8 mouse cellular contexts compared by ENCODE assay signal in the genomic region with DNA sequence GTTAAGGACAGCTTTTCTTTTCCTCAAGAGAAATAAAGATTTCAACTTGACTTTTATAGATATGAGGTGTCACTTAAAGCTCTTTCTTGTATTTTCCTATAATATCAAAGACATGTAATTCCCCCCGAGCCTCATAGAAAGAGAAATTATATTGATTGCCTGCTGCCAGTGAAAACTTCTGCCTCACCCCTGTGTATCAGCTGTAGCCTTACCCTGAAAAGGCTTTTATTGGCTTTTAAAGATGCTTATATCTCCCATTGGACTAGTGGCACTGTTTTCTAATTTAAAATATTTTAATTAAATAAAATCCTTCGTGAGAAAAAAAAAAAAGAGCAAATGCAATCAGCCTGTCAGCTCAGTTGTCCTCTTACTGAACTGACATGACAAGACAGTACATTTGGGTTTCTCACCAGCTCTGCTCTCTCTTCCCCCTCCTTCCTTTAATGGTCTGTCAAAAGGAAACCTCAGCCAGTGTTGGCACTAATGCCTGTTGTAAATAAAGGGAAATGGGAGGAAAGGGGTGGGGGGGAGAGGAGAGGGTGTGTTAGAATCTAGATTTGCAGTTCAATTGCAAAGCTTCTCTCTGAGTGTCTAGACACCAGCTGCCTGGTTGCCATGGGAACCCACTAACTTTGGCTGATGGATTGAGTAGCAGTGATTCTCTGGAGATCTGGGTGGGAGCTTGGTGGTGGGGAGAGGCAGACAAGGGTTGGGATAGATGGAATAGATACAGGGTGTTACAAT.
DNase-seq lines count a peak whose midpoint lies in the region; ATAC-seq and TF ChIP-seq lines count a peak whose summit lies in the region.

No protein-coding gene starts in this region.

- peak overlapping the region; percentile 10; the same call in 1 of the 2 replicates for H3K4me2 ChIP-seq in forebrain, embryonic 13.5 days
- H3K4me2 ChIP-seq in hindbrain, postnatal 0 days (ENCODE audit: low read depth, low read length), result 0 out of 2 replicates have a peak overlapping the region, but pooled peaks have one; percentile 5
- H3K4me2 ChIP-seq in lung, embryonic 15.5 days, result no peak overlapping the region
- no peak overlapping the region for H3K4me2 ChIP-seq in liver, embryonic 11.5 days

- H3K9me3 ChIP-seq in forebrain, embryonic 13.5 days (replicated peaks), result no peaks in the 10 kb centered on the region
- H3K9me3 ChIP-seq in hindbrain, postnatal 0 days (ENCODE audit: low read length), result no peaks in the 10 kb centered on the region
- no peaks in the 10 kb centered on the region for H3K9me3 ChIP-seq in lung, embryonic 15.5 days
- no peaks in the 10 kb centered on the region for H3K9me3 ChIP-seq in liver, embryonic 11.5 days (ENCODE audit: control insufficient read depth, low read length)

- H3K27me3 ChIP-seq in forebrain, embryonic 13.5 days, result no peaks in the 10 kb centered on the region
- no peaks in the 10 kb centered on the region for H3K27me3 ChIP-seq in hindbrain, postnatal 0 days (ENCODE audit: insufficient read depth, low read length)
- H3K27me3 ChIP-seq in lung, embryonic 15.5 days, result no peaks in the 10 kb centered on the region
- no peaks in the 10 kb centered on the region for H3K27me3 ChIP-seq in liver, embryonic 11.5 days (replicated peaks; ENCODE audit: control insufficient read depth, insufficient read depth, low read length)

- H3K36me3 ChIP-seq in forebrain, embryonic 13.5 days (ENCODE audit: poor library complexity, severe bottlenecking), result no peaks in the 10 kb centered on the region
- H3K36me3 ChIP-seq in hindbrain, postnatal 0 days (ENCODE audit: insufficient read depth, low read length), result no peaks in the 10 kb centered on the region
- H3K36me3 ChIP-seq in lung, embryonic 15.5 days, result no peaks in the 10 kb centered on the region
- H3K36me3 ChIP-seq in liver, embryonic 11.5 days (ENCODE audit: control insufficient read depth, insufficient read depth, low read length), result no peaks in the 10 kb centered on the region

- peak overlapping the region; percentile 75 for H3K27ac ChIP-seq in forebrain, embryonic 13.5 days
- H3K27ac ChIP-seq in hindbrain, postnatal 0 days, result peak overlapping the region; percentile 20; the same call in 1 of the 2 replicates
- H3K27ac ChIP-seq in lung, embryonic 15.5 days, result no peak overlapping the region
- no peak overlapping the region for H3K27ac ChIP-seq in liver, embryonic 11.5 days (ENCODE audit: low read depth, low read length)

- no peak overlapping the region for H3K9ac ChIP-seq in forebrain, embryonic 13.5 days
- H3K9ac ChIP-seq in hindbrain, postnatal 0 days (replicated peaks; ENCODE audit: low read length), result no peak overlapping the region
- H3K9ac ChIP-seq in lung, embryonic 15.5 days, result no peak overlapping the region
- no peak overlapping the region for H3K9ac ChIP-seq in liver, embryonic 11.5 days (ENCODE audit: low read depth, low read length)

- H3K4me3 ChIP-seq in forebrain, embryonic 13.5 days, result no peak overlapping the region
- no peak overlapping the region for H3K4me3 ChIP-seq in hindbrain, postnatal 0 days (ENCODE audit: low read length)
- H3K4me3 ChIP-seq in lung, embryonic 15.5 days, result no peak overlapping the region
- H3K4me3 ChIP-seq in liver, embryonic 11.5 days (ENCODE audit: low read depth, low read length), result no peak overlapping the region

- WGBS in forebrain, embryonic 13.5 days, result 35% methylated on average over 2 of the region's 2 CpGs
- WGBS in hindbrain, postnatal 0 days, result 25% methylated on average over 2 of the region's 2 CpGs
- WGBS in lung, embryonic 15.5 days, result 24% methylated on average over 2 of the region's 2 CpGs
- 51% methylated on average over 2 of the region's 2 CpGs for WGBS in liver, embryonic 11.5 days

- H3K4me1 ChIP-seq in forebrain, embryonic 13.5 days, result peaks cover 21% of the 10 kb centered on the region
- H3K4me1 ChIP-seq in hindbrain, postnatal 0 days (ENCODE audit: insufficient read depth, low read length), result no peaks in the 10 kb centered on the region
- H3K4me1 ChIP-seq in lung, embryonic 15.5 days, result peaks cover 3% of the 10 kb centered on the region; the same call in 1 of the 2 replicates
- H3K4me1 ChIP-seq in liver, embryonic 11.5 days (replicated peaks; ENCODE audit: control insufficient read depth, insufficient read depth, low read length), result no peaks in the 10 kb centered on the region

- peak; percentile 97 for ATAC-seq in forebrain, embryonic 13.5 days
- peak; percentile 92 for ATAC-seq in hindbrain, postnatal 0 days
- peak; percentile 35; the same call in 1 of the 2 replicates for ATAC-seq in lung, embryonic 15.5 days (ENCODE audit: borderline replicate concordance, extremely low read depth, low FRiP score, low TSS enrichment)
- no peak for ATAC-seq in liver, embryonic 11.5 days (replicated peaks; ENCODE audit: low FRiP score)

- TF ChIP-seq CTCF in hindbrain, postnatal 0 days (IDR thresholded peaks at IDR 0.05; ENCODE audit: low read depth), result no peak

- DNase-seq in brain, adult 2 months (ENCODE audit: low read depth, low spot score), result peak; percentile 86
- DNase-seq in hindbrain, postnatal 0 days (ENCODE audit: low spot score), result peak; percentile 90
- peak; percentile 62 for DNase-seq in right cerebral cortex, adult 18-20 months
- no peak for DNase-seq in spleen, adult 18-20 months
- DNase-seq in liver, embryonic 11.5 days (ENCODE audit: low spot score), result no peak
- no peak for DNase-seq in spleen, postnatal 14 days (ENCODE audit: low spot score in 2 of 2)

Comparison
In these comparisons a context has a peak if more than half of its experiments do, and no peak if none do; other contexts are left out.
1. DNase-seq: peak in brain, adult 2 months (single experiment), hindbrain, postnatal 0 days (single experiment) and right cerebral cortex, adult 18-20 months (single experiment); none in spleen, adult 18-20 months (0 of 2), liver, embryonic 11.5 days (single experiment) and spleen, postnatal 14 days (0 of 2).
2. H3K27ac ChIP-seq: peak in forebrain, embryonic 13.5 days (single experiment) and hindbrain, postnatal 0 days (single experiment); none in lung, embryonic 15.5 days (single experiment) and liver, embryonic 11.5 days (single experiment).
3. H3K4me2 ChIP-seq: peak in forebrain, embryonic 13.5 days (single experiment) and hindbrain, postnatal 0 days (single experiment); none in lung, embryonic 15.5 days (single experiment) and liver, embryonic 11.5 days (single experiment).